In the genomic region with DNA sequence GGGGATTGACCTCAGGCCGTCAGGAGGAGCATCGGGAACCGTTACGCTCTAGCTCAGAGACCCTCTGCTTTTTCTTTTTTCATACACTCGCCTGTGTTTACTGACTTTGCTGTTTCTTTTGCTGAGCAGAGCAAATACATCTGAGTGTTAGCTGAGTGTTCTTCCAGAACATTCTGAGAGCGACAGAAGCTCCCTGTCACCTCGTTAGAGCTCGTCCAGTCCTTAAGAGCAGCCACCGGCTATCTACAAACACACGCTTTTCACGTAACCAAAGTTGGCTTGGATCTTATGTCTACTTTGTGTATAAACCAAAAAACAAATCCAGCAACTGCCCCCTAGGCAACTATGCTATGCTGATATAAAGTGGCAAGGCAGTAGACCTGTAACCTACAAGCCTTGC, we compare ENCODE assay signal across 29 mouse cellular contexts. TPM values are rescaled to one million over a fixed set of nuclear protein-coding genes. Genes with fewer than 3 reads are reported as not detected.
DNase-seq lines count a peak whose midpoint lies in the region; ATAC-seq and TF ChIP-seq lines count a peak whose summit lies in the region.
"Had no signal": no experiment of that assay in that cellular context is flagged by ENCODE, and none has a peak within 500 bp of the region (broad histone marks: within the 10 kb centered on the region; RNA-seq: fewer than 3 reads in every experiment).

No protein-coding gene starts in this region.

- WGBS in heart, adult 2 months: 75% methylated on average over 11 of the region's 11 CpGs
- 57% methylated on average over 11 of the region's 11 CpGs for WGBS in heart, embryonic 14.5 days
- WGBS in lung, embryonic 15.5 days: 35% methylated on average over 11 of the region's 11 CpGs
- 54% methylated on average over 11 of the region's 11 CpGs for WGBS in lung, adult 2 months

- no peak overlapping the region for H3K4me2 ChIP-seq in heart, embryonic 14.5 days (ENCODE audit: low read length)
- H3K4me2 ChIP-seq in lung, embryonic 15.5 days: no peak overlapping the region
- H3K4me2 ChIP-seq: embryonic facial prominence, embryonic 15.5 days; forebrain, embryonic 12.5 days; hindbrain, embryonic 13.5 days; liver, embryonic 12.5 days; midbrain, embryonic 12.5 days; neural tube, embryonic 12.5 days had no signal

- no peak overlapping the region for H3K4me3 ChIP-seq in heart, adult 2 months
- no peak overlapping the region for H3K4me3 ChIP-seq in heart, embryonic 14.5 days (ENCODE audit: control insufficient read depth in 1 of 2, insufficient read depth in 1 of 2, low read depth in 1 of 2, low read length in 2 of 2)
- H3K4me3 ChIP-seq in lung, embryonic 15.5 days: no peak overlapping the region
- no peak overlapping the region for H3K4me3 ChIP-seq in lung, adult 2 months (replicated peaks; ENCODE audit: extremely low read depth, low read depth, low read length)
- H3K4me3 ChIP-seq: embryonic facial prominence, embryonic 10.5 days; embryonic facial prominence, embryonic 15.5 days; forebrain, embryonic 12.5 days; hindbrain, embryonic 13.5 days; liver, embryonic 12.5 days; megakaryocyte, embryonic 14.5 days; midbrain, embryonic 12.5 days; myocyte; neural tube, embryonic 12.5 days had no signal

- H3K27me3 ChIP-seq in heart, adult 2 months (ENCODE audit: control insufficient read depth, insufficient read depth, low read length): no peaks in the 10 kb centered on the region
- H3K27me3 ChIP-seq in heart, embryonic 14.5 days (ENCODE audit: control insufficient read depth, insufficient read depth, low read length): no peaks in the 10 kb centered on the region
- no peaks in the 10 kb centered on the region for H3K27me3 ChIP-seq in lung, embryonic 15.5 days
- H3K27me3 ChIP-seq: embryonic facial prominence, embryonic 15.5 days; forebrain, embryonic 12.5 days; hindbrain, embryonic 13.5 days; liver, embryonic 12.5 days; midbrain, embryonic 12.5 days; neural tube, embryonic 12.5 days had no signal

- no peak for TF ChIP-seq EP300 in heart, adult 2 months (IDR thresholded peaks at IDR 0.05; ENCODE audit: insufficient read depth, low read depth, low read length)

- H3K9me3 ChIP-seq in heart, embryonic 14.5 days (ENCODE audit: control insufficient read depth, low read length): no peaks in the 10 kb centered on the region
- H3K9me3 ChIP-seq in lung, embryonic 15.5 days: no peaks in the 10 kb centered on the region
- H3K9me3 ChIP-seq: embryonic facial prominence, embryonic 10.5 days; embryonic facial prominence, embryonic 15.5 days; forebrain, embryonic 12.5 days; G1E; hindbrain, embryonic 13.5 days; liver, embryonic 12.5 days; megakaryocyte, embryonic 14.5 days; midbrain, embryonic 12.5 days; neural tube, embryonic 12.5 days had no signal

- intact Hi-C loops in heart, adult 2 months (cut with DNase I): loop anchor here (5.0 kb wide), 1 partner anchor 88 kb away; no protein-coding TSS in a partner anchor
- intact Hi-C loops in heart, postnatal 14 days (cut with DNase I): no loop called here

- ATAC-seq in heart, embryonic 14.5 days (ENCODE audit: insufficient number of reproducible peaks, insufficient read depth, low FRiP score, low read depth): no peak
- ATAC-seq in lung, embryonic 15.5 days (ENCODE audit: borderline replicate concordance, extremely low read depth, low FRiP score, low TSS enrichment): peak; percentile 83; the same call in 1 of the 2 replicates
- ATAC-seq in megakaryocyte progenitor cell, adult 5-6 weeks (replicated peaks; ENCODE audit: poor library complexity): no peak
- ATAC-seq: forebrain, postnatal 0 days; intestine, embryonic 16.5 days; liver, embryonic 12.5 days; liver, postnatal 0 days had no signal

- peak overlapping the region; percentile 84 for H3K27ac ChIP-seq in heart, adult 2 months
- H3K27ac ChIP-seq in heart, embryonic 14.5 days (replicated peaks in 1 of 2; ENCODE audit: control insufficient read depth in 1 of 2, insufficient read depth in 1 of 2, low read depth in 2 of 2, low read length in 2 of 2): peak overlapping the region; percentile 95
- peak overlapping the region; percentile 31; the same call in 1 of the 2 replicates for H3K27ac ChIP-seq in lung, embryonic 15.5 days
- H3K27ac ChIP-seq: embryonic facial prominence, embryonic 10.5 days; embryonic facial prominence, embryonic 15.5 days; forebrain, embryonic 12.5 days; hindbrain, embryonic 13.5 days; liver, embryonic 12.5 days; midbrain, embryonic 12.5 days; neural tube, embryonic 12.5 days had no signal

- TF ChIP-seq POLR2A in heart, adult 2 months (IDR thresholded peaks at IDR 0.05; ENCODE audit: insufficient read depth, low read depth, low read length): no peak
- no peak for TF ChIP-seq POLR2A in lung, adult 2 months (IDR thresholded peaks at IDR 0.05; ENCODE audit: borderline replicate concordance, extremely low read depth, low read depth, low read length)

- TF ChIP-seq CTCF in heart, adult 2 months (IDR thresholded peaks at IDR 0.05): no peak
- TF ChIP-seq CTCF in lung, adult 2 months (IDR thresholded peaks at IDR 0.05; ENCODE audit: insufficient read depth, low read length): no peak

- peaks cover 26% of the 10 kb centered on the region for H3K36me3 ChIP-seq in heart, adult 2 months (ENCODE audit: control insufficient read depth, insufficient read depth, low read length)
- peaks cover 89% of the 10 kb centered on the region for H3K36me3 ChIP-seq in heart, embryonic 14.5 days (ENCODE audit: control insufficient read depth, insufficient read depth, low read length)
- H3K36me3 ChIP-seq in lung, embryonic 15.5 days: no peaks in the 10 kb centered on the region
- H3K36me3 ChIP-seq: embryonic facial prominence, embryonic 10.5 days; embryonic facial prominence, embryonic 15.5 days; forebrain, embryonic 12.5 days; G1E; hindbrain, embryonic 13.5 days; liver, embryonic 12.5 days; midbrain, embryonic 12.5 days; neural tube, embryonic 12.5 days had no signal

- H3K4me1 ChIP-seq in heart, adult 2 months (ENCODE audit: control insufficient read depth, insufficient read depth, low read length): peaks cover 1% of the 10 kb centered on the region; the same call in 1 of the 2 replicates
- peaks cover 8 to 9% of the 10 kb centered on the region in 2 experiments for H3K4me1 ChIP-seq in heart, embryonic 14.5 days (ENCODE audit: control insufficient read depth in 2 of 2, insufficient read depth in 2 of 2, low read length in 2 of 2)
- H3K4me1 ChIP-seq in lung, embryonic 15.5 days: no peaks in the 10 kb centered on the region
- H3K4me1 ChIP-seq in lung, adult 2 months (ENCODE audit: control insufficient read depth, insufficient read depth, low read length): no peaks in the 10 kb centered on the region
- H3K4me1 ChIP-seq: embryonic facial prominence, embryonic 10.5 days; embryonic facial prominence, embryonic 15.5 days; forebrain, embryonic 12.5 days; hindbrain, embryonic 13.5 days; liver, embryonic 12.5 days; megakaryocyte, embryonic 14.5 days; midbrain, embryonic 12.5 days; neural tube, embryonic 12.5 days had no signal

- no peaks in the 10 kb centered on the region for H3K79me2 ChIP-seq in heart, adult 2 months (replicated peaks; ENCODE audit: control insufficient read depth, insufficient read depth, low read length)

- peak overlapping the region; percentile 3 for H3K9ac ChIP-seq in heart, adult 2 months (ENCODE audit: low read depth, low read length)
- peak overlapping the region; percentile 48; the same call in 1 of the 2 replicates for H3K9ac ChIP-seq in heart, embryonic 14.5 days (ENCODE audit: low read length)
- H3K9ac ChIP-seq in lung, embryonic 15.5 days: no peak overlapping the region
- H3K9ac ChIP-seq: embryonic facial prominence, embryonic 15.5 days; forebrain, embryonic 12.5 days; forebrain, postnatal 0 days; hindbrain, embryonic 13.5 days; liver, embryonic 12.5 days; liver, postnatal 0 days; midbrain, embryonic 12.5 days; neural tube, embryonic 12.5 days had no signal

- no peak for DNase-seq in heart, adult 2 months
- no peak for DNase-seq in heart, postnatal 14 days
- no peak for DNase-seq in heart, adult 8-10 months (ENCODE audit: low spot score)
- DNase-seq in lung, adult 2 months: no peak
- DNase-seq: cerebellum, adult 8-10 months; cerebellum, postnatal 25 days; forebrain, postnatal 0 days; kidney, postnatal 10 days; layer of hippocampus, postnatal 36 days; left cerebral cortex, postnatal 4 days; liver, postnatal 0 days; right cerebral cortex, adult 18-20 months; spleen, adult 18-20 months; thymus, postnatal 14 days had no signal

RNA-seq across cellular contexts. Expression of gene Mtr, which starts 26.6 kb away (rescaled TPM):
- 100 to 1,000 TPM in 1 of 2 experiments, 10 to 100 TPM in 1; 88.1 to 103 TPM for total RNA-seq in heart, adult 2 months (2021)
- 42.2 and 129 TPM in 2 replicates for polyA plus RNA-seq in heart, adult 2 months (2012; rRNA removed)
- 10 to 100 TPM; 56.9 to 59.5 TPM for total RNA-seq in heart, postnatal 14 days (2021)
- 14.8 and 17.5 TPM in 2 replicates for polyA plus RNA-seq in heart, embryonic 14.5 days (2014; fragmentation: Nextera tagmentation; extraction: Ambion mirVana)
- total RNA-seq in heart, adult 8-10 months (2022): 100 to 1,000 TPM in 2 of 4 experiments, 10 to 100 TPM in 2; 78.6 to 124 (median 104) TPM
- 15.4 and 17.1 TPM in 2 replicates for polyA plus RNA-seq in lung, embryonic 15.5 days (2015; fragmentation: Nextera tagmentation; extraction: Ambion mirVana)
- polyA plus RNA-seq in lung, adult 2 months (2012; rRNA removed): 5.7 and 7.5 TPM in 2 replicates
- total RNA-seq in megakaryocyte progenitor cell, adult 5-6 weeks (2015): 23.8 and 24.4 TPM in 2 replicates
- 36.5 and 42.5 TPM in 2 replicates for total RNA-seq in megakaryocyte progenitor cell, adult 5-6 weeks (2017)

RNA-seq across cellular contexts. Expression of gene Actn2, which starts 56.0 kb away (rescaled TPM):
- total RNA-seq in heart, adult 2 months (2021): 1,000 to 10,000 TPM; 1,397 to 1,781 TPM
- polyA plus RNA-seq in heart, adult 2 months (2012; rRNA removed): 1,690 and 1,900 TPM in 2 replicates
- total RNA-seq in heart, postnatal 14 days (2021): 1,000 to 10,000 TPM; 1,811 to 1,984 TPM
- polyA plus RNA-seq in heart, embryonic 14.5 days (2014; fragmentation: Nextera tagmentation; extraction: Ambion mirVana): 1,376 and 1,533 TPM in 2 replicates
- 1,000 to 10,000 TPM; 1,621 to 2,329 (median 1,848) TPM for total RNA-seq in heart, adult 8-10 months (2022)
- 30.1 and 33.0 TPM in 2 replicates for polyA plus RNA-seq in lung, embryonic 15.5 days (2015; fragmentation: Nextera tagmentation; extraction: Ambion mirVana)
- 40.0 and 61.4 TPM in 2 replicates for polyA plus RNA-seq in lung, adult 2 months (2012; rRNA removed)
- total RNA-seq in megakaryocyte progenitor cell, adult 5-6 weeks (2015): 0.10 and 0.20 TPM in 2 replicates
- total RNA-seq in megakaryocyte progenitor cell, adult 5-6 weeks (2017): not detected in 2 replicates
- total RNA-seq: granulocyte monocyte progenitor cell, adult 5-6 weeks had no signal
- polyA plus RNA-seq: G1E had no signal

Comparison
In these comparisons a context has a peak if more than half of its experiments do, and no peak if none do; other contexts are left out.
1. H3K27ac ChIP-seq: peak in every context shown above with its lines; median percentile 95 in heart, embryonic 14.5 days; 84 in heart, adult 2 months; 31 in lung, embryonic 15.5 days.
2. RNA of gene Actn2, which starts 56.0 kb away (total RNA-seq): 1,811 to 1,984 TPM in heart, postnatal 14 days, 1,621 to 2,329 TPM in heart, adult 8-10 months and 1,397 to 1,781 TPM in heart, adult 2 months; 0.10 to 0.20 TPM in megakaryocyte progenitor cell, adult 5-6 weeks; every median in the first group is over 1,000 times any median in the second.